Mouse (Mus musculus) CD8-positive naive resting alpha-beta T cell, adult 2 months (primary cell): Measurements from ENCODE around the gene Onecut3.

Experiments
- DNase-seq, 2 experiments: peaks; one replicate each; pipeline ENCODE4 v3.0.0; 2022; ENCODE audit warnings: low read depth in 2 of 2, low spot score in 2 of 2

Gene Onecut3

DNA sequence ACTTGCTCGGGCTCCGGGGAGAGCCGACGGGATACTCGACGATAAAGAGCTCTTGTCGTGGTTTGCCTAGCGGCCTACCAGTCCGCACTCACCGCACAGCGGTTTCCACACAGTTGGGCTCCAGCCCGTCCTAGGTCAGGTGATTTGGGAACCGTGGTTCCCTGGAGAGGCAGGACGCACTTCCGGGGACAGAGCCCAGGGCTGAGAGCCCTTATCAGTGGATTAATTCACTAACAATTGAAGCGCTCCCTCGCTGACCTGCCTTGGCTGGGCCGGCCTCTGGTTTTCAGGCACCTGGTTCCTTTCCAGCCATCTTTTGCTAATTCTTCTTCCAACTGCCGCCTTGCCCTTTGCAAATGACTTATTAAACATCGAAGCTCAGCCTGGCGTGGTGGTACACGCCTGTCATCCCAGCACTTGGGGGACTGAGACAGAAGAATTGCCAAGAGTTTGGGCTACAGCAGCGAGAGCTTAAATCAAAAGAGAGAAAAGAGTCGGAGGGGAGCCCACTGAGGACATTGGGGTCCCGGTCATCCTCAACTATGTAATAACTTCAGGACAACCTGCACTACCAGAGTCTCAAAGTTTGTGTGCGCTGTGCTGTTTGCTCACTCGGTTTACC lies 9.1 kb downstream of the Onecut3 start:
- no peak for DNase-seq

DNA sequence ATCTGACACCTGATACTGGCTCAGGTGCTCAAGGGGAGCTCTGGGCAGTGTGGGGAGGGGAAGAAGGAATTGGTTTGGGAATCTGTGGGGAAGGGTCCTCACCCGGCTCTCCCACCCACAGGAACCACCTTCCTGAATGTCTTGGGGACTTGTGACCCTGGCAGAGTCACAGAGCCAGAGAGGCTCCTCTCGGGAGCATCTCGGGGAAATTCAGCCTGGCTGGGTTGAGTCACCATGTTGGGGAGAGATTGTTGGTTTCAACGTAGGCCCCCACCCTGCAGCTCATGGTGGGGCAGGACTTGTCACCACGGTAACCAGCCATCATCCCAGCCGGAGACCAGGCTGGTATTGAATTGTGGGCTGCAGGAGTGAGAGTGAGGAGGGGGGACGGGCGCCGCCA lies 10.1 kb downstream of the Onecut3 start:
- no peak for DNase-seq

DNA sequence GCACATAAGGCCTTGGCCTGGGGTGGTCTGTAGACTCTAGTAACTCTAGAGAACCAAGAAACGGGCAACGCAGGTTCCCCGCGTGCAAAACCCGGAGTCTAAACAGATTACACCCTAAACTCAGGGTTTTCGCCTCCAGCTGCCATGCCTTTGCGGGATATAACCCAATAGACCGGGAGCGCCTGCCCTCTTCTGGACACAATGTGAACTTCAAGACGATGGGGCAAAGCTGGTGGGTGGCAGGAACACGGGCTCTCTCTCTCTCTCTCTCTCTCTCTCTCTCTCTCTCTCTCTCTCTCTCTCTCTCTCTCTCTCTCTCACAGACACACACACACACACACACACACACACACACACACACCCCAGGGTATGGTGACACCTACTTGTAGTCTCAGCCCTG lies 11.6 kb downstream of the Onecut3 start:
- DNase-seq, result peak; percentile 54 to 71

DNA sequence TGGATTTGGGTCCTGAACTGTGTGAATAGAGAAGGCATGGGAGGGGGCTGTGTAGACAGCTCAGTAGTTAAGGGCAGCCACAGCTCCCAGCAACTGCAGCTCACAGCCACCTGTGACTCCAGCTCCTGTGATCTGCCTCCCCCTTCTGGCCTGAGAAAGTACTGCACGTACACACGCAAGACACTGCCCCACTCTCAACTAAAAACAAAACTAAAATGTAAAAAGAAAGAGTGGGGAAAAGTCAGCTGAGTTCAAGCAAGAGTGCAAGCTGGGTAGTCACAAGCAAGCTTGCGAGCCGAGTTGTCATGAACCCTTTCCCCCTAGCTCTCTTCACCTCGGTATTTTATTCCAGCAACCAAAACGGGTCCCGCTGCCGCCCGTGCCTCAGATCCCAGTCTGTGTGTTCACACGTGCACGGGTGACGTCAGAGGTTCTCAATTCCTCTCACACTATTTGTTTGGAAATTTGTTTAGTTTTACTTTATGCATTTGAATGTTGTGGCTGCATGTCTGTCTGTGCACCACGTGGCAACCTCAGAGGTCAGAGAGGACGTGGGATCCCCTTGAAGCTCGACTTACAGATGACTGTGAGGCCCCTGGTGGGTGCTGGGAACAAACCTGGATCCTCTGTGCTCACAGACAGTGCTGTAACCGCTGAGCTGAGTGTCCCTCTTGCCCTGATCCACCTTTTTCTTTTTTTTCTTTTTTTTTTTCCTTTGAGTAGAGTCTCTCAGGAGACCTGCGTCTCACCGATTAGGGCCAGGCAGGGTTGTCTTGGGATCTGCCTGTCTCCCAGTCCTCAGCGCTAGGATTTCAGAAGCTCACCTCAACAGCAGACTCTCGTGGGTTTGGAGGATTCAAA lies 15.0 kb downstream of the Onecut3 start:
- peak; percentile 79 to 91 for DNase-seq

DNA sequence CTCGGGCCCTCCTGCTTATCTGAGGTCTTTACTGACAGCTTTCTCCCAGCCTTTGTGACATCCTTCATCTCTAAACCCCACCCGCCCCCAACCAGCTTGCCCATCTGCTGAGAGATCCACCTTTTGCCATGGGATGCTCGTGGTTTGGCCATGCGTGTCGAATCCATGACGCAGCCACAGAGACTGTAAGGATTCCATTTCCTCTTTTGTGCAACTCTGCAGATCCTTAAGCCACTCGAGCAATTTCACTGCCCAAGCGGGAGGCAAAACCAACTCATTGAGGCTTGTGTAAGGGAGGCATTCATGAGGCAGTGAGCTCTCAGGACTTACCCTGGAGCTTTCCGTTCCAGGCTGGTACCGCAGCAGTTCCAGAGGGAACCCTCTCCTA lies 15.6 kb downstream of the Onecut3 start:
- no peak for DNase-seq

DNA sequence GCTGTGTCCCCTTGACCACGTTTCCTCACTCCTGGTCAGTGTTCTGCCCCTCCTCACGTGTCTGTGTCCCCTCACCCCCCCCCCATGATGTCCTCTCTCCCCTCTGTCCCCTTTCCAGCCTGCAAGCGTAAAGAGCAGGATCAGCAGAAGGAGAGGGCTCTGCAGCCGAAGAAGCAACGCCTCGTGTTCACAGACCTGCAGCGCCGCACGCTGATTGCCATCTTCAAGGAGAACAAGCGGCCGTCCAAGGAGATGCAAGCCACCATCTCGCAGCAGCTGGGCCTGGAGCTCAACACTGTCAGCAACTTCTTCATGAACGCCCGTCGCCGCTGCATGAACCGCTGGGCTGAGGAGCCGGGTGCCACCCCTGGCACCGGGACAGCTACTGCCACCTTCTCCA lies 19.1 kb downstream of the Onecut3 start:
- DNase-seq, result no peak

DNA sequence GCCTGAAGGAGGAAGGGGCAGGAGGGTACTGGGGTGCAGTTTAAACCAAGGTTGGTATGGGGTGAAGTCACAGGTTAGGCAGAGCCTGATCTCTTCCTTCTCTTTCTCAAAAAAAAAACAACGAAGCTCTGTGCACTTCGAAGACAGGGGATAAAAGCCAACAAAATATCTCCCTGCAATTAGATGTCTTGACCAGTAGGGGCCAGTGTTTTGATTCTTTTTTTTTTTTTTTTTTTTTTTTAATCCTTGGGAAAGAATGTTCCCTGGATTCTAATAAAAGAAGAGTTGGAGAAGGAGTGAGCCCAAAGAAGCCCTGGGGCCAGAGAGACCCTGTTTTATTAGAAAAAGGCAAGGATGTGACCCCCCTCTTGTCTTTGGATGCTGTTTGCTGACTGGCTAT lies 24.7 kb downstream of the Onecut3 start:
- no peak for DNase-seq

DNA sequence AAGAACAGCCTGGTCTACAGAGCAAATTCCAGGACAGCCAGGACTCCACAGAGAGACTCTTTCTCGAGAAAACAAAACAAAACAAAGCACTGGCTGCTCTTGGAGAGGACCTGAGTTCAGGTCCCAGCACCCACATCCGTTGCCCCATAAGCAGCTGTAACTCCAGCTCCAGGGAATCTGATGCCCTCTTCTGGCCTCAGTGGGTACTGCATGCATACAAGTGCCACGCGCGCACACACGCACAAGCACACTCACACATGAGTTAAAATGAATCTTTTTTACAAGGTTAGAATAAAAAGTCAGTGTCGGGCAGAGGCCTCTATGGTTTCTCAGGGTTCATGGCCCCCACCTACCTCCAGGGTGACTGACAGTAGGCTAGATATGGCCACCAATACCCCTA lies 28.7 kb downstream of the Onecut3 start:
- peak in 1 of 2 experiments; percentile 37 for DNase-seq

DNA sequence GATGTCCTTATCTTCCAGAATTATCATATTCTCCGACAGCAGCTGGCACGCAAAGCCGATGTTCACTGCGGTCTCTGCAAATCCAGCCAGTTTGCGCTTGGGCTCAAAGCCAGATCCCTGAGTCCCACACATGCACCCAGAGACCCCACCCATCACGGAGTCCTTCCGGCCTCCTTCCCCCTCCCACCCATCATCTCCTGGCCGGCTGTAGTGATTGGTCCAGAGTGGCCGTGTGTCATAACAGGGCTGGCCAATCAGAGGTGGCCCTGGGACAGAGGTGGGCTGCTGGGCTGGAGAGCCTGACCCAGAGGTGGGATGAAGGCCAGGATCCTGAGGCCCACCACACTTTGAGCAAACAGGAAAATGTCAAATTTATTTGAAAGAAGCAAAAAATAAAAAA lies 31.5 kb downstream of the Onecut3 start:
- DNase-seq, result no peak

DNA sequence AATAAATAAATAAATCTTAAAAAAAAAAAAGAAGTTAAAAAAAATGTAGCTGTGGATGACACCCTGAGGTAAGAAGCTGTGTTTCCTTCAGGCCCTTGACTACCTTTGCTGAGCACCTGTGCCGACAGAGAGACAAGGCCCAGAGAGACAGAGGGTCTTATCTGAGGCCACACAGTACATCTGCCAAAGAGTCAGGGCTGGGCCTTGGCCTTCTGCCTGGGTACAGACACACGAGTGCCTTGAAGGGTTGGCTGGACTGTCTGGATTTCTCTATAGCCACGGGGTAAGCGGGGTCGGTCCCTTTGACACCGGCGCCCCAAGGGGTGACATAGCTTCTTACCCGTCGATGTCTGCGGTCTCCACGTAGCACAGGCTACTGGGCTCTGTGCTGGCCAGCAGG lies 38.1 kb downstream of the Onecut3 start:
- no peak for DNase-seq

DNA sequence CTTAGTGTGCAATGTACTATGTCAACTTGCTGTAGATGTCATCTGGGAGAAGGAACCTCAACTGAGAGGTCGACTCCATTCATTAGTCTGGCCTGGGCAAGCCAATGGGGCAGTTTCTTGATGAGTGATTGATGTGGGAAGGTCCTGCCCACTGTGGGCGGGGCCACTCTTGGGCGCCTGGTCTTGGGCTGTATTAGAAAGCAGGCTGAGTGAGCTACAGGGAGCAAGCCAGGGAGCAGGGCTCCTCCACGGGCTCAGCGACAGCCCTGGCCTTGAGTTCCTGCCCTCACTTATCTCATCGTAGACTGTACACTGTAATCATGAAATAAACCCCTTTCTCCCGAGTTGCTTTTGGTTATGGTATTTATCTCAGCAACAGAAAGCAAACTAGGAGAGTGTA lies 39.1 kb downstream of the Onecut3 start:
- DNase-seq, result no peak

DNA sequence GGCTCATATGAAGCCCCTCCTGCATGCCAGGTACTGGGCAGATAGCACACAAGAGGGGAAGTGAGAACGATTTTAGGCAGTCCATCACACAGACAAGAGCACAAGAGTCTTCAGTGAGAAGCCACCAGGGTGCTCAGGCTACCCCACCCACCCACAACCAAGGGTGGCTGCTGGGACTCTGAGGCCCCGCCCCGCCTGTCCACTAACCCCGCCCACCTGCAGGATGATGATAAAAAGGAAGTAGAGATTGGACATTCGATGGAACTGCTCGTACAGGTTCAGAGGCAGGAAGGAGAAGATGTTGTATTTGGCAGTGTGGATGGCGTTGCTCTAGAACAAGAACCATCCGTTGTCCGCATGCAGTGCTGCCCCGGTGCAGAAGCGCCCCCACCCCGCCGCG lies 40.4 kb downstream of the Onecut3 start:
- peak in 1 of 2 experiments; percentile 14 for DNase-seq

DNA sequence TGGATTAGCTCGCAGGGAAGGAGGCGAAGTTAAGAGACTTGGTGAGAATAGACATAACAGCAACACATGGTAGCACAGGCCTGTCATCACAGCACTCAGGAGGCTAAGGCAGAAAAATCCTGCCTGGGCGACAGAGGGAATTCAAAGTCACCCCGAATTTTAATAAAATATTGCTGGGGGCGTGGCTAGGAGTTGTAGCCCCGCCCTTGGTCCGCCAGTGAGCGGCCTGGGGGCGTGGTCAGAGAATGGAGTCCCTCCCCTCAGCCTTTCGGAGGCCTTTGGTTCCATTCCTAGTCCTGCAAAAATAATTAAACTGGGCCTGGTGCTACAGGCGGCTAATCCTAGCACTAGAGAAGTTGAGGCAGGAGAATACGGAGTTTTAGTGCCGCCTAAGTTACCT lies 41.1 kb downstream of the Onecut3 start:
- no peak for DNase-seq

DNA sequence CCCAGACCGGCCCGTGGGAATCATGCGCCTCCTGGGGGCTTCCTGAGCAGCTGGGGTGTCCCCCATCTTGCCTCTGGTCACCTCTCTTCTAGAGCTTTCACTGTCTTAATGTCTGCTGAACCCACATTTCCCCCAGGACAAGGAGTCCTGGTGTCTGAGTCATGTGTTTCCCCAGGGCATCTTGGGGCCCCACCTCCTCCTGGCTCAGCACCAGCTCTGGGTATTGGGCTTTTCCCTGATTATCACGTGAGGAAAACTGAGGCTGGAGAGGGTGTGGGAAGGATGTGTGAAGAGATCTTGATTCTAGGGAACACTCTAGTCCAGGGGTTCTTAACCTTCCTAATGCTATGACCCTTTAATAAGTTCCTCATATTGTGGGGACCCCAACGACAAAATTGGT lies 43.5 kb downstream of the Onecut3 start:
- no peak for DNase-seq

DNA sequence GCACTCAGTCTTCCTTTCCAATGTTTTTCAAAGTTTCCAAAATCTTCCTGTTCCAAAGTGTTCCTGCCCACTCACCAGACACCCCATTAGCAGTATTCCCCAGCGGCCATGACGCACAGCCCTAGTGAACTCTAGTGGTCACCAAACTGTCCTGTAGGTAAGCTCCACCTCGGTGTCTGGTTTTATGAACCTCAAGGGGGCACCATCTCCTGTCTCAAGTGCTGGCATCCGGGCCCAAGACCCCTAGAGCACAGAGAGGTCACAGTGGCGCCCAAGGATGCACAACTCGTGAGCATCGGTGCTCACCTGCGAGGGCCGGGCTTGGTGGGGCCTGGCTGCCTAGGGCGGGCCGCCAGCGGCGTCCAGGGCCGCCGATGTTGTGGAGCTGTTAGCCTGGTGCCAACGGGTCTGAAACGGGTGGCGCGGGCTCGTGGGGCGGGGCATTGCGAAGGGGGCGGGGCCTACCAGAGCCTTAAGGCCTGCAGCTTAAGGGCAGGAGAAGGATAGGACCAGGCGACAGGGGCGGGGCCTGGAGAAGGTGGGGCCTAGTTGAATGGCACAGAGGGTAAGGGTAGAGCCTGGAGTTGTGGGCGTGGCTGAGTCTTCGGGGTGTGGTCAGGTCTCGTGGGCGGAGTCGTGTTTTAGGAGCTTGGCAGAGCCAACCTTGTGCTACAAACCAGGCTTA lies 44.2 kb downstream of the Onecut3 start, which contains the start of gene Atp8b3:
TSS of gene Atp8b3 (minus strand) at position 415 of the 685 bp plus-strand sequence.
- peak; percentile 56 to 74 for DNase-seq

DNA sequence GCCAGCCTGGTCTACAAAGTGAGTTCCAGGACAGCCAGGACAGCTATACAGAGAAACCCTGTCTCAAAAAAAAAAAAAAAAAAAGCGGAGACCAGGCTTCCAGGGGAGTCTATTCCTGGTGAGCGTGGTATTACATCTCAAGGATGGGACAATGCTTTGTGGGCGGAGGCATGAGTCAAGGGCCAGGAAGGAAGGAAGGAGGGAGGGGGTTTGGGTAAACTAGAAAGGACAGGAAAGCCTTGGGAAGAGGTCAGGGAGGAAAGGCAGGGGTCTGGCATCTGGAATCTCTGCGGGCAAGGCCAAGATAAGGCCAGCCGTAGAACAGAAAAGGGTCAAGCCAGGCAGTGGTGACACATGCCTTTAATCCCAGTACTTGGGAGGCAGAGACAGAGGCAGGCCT lies 44.9 kb downstream of the Onecut3 start:
- DNase-seq, result no peak

DNA sequence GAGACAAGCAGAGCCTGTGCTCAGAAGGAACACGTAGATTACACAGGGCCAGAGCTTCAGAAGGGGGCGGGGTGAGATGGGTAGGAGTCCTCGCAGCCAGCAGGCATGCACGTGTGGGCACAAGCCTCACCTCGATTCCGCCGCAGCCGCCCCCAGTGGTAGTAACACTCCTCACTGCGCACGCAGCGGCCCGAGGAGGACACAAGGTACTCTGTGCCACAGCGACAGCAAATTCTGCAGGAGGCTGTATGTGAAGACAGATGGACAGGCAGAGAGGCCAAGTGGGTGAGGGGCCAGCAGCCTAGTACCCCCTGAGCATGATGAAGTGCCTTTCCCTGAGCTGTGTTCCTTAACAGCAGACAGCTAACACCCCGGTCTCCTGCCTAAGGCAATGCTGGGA lies 49.2 kb downstream of the Onecut3 start:
- DNase-seq, result no peak

DNA sequence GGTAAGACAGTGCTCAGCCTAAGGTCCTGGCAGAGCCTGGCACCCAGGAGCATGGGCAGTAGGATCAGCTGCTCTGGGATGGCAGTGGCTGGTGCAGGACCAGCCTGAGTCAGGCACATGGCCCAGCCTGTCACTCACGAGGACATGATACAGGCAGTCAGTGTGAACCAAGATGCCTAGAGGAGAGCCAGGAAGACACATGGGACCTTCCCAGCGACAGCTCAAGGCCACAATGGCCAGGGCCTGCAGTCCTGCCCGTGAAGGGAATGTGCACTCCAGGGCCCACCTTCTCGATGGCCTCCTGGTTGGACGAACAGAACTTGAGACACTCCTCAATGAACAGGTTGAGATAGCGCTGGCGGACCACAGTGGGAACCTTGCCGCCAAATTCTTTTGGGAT lies 51.0 kb downstream of the Onecut3 start:
- no peak for DNase-seq

DNA sequence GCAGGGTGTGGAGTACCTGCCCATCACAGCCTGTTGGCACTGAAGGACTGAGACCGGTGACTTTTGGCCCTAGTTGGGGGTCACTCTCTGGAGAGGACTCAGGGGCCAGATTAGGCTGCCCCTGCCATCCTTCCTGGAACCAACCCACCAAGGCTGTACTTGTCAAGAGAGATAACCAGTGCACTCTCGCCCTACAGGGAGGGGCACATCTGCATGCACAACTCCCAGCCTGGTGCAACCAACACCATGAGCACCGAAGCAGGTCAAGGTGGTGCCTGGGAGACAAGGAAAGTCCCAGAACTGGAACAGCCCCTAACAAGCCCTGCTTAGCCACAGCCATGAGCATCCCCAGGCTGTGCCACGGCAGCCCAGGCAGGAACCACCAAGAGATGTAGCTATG lies 52.3 kb downstream of the Onecut3 start:
- no peak for DNase-seq

DNA sequence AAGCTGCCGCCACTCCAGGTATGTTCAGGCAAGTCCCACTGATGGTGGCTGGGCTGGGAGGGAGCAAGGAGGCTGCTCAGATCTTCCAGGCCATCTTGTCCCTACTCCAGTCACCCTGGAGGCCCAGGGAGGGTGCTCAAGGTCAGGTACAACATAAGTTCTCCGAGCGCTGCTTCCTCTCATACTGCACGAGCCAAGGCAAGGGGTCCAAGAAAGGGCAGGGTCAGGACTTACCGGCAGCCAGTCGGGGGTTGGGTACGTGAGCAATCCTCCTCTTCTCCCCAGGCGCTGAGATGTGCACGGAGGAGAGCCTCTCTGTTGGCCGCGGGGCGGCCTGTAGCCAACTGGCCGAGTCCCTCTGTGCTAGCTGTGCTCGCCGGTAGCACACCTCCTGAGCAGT lies 52.9 kb downstream of the Onecut3 start:
- DNase-seq, result no peak

DNA sequence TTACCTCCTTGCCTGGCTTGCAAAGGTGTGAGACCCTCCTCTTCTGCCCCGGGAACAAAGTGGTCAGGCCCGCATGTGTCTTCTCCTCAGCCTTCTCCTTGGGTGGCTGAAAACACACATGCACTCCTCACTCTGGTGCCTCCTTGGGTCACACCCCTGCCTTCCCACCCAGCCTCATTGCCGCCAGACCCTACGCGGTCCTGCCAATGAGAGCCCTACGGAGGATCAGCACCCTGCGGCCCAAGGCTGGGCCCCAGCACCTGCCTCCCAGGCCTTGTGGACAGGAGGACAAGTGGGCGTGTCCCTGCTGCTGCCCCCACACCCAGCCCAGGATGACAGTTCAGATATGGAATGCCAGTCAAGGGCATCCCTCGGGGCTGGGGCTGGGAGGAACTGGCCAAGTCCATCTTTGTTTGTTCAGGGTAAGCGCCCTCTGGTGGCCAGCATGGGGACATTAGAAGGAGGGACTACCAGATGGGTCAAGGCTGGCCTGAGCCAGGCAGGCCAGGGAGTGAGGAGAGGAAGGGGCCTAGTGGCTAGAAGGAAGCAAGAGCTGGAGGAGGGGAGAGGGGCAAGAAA lies 53.9 kb downstream of the Onecut3 start:
- peak in 1 of 2 experiments; percentile 22 for DNase-seq

DNA sequence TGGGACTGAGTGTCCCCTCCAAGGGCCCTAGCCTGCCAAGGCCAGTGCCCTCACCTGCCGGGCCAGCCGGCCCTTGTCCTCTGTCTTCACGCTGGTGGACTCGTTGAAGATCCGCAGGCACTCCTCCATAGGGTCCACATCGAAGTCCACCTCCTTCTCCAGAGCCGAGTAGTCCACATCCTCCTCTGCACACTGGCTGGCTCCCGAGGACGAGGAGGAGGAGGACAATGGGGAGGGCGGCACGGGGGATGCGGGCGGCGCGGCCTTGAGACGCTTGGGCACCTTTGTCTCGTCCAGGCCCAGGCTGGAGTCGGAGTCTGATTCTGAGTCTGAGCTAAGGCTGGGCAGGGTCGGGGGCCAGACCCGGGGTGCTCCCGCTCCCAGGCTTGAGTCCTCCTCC lies 54.6 kb downstream of the Onecut3 start:
- DNase-seq, result no peak
